Mouse (Mus musculus): ENCODE results near the gene Fndc5. TPM values are rescaled to one million over a fixed set of nuclear protein-coding genes. Genes with fewer than 3 reads are reported as not detected.

Gene Fndc5
- total RNA-seq, 2 experiments from 2014 or later: not detected

- ATAC-seq (replicated peaks; ENCODE audit: poor library complexity): no peak
These were observed 7.9 kb downstream of the Fndc5 start for GRCm38 (mm10) chr4:129144401-129145367.

DNA sequence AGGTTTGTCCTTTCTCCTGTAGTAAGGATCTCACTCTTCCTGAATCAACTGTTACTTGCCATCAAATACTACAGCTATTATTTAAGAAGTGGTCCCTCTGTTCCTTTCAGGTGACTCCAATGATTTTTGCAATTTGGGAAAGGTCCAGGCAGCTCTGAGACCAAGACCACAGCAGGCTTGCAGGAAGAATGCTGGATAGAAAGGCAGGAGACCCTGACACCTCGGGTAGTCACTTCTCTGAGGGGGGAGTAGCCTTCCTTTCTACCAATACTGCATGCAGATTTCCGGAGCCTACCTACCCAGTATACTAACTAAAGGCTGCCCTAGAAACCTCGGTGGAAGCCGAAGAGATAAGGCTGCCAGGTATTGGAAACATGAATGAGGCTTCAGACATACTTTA lies 8.6 kb downstream of the Fndc5 start:
- ATAC-seq (replicated peaks; ENCODE audit: poor library complexity): no peak

DNA sequence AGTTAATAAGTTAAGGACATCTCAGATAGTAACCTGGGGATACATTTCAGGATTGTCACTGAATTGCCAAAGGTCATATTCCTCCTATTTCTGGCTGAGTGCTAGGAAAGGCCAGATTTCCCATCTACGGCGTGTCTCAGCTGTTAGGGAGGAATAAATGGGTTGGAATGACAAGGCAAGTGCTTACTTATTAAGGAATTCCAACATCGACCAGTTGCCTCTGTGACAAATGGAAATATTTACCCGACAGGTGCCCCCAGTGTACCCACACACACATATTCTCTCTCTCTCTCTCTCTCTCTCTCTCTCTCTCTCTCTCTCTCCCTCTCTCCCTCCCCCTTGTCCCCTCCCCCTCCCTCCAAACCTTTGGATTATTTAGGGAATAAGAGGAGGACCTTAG lies 9.1 kb downstream of the Fndc5 start:
- ATAC-seq (replicated peaks; ENCODE audit: poor library complexity): no peak

DNA sequence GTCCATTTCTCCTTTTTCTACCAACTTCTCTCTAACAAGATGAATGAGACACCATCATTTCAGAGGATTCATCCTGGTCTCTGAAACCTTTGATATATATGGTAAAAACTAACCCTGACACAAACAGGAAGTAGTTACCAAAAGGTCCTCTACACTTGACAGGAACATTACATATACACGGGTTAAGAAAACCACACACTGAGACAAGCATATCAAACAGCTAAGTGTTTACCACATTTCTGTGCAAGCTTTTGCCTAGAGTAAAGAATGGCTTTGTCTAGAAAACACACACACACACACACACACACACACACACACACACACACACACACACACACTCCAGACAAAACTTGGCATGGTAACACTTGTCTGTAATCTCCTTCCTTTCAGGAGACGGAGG lies 9.6 kb downstream of the Fndc5 start:
- ATAC-seq (replicated peaks; ENCODE audit: poor library complexity): peak; percentile 29; the same call in 1 of the 2 replicates

DNA sequence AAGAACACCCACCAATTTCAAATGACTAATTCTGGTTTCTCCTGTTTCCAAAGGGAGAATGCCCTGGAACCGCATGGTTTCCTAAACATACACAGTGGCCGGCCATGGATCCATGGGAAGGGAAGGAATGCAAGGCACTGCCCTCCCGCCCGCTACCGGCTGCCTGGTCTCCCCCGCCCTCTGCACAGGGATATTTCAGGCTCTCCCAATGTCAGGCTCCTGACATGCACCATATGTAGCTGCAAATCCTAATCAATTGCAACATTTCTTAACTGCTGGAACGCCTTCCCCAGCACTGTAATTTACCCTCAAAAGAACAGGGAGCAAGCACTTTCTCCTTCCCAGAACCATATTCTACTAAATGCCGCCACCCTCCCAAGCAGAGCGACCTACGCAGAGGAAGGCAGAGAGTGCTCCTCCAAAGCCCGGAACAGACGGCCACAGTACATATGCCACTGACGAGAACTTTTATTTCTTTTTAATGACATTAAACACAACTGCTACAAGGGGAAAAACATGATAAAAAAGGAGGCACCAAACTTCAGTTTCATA lies 10.8 kb downstream of the Fndc5 start:
- ATAC-seq (replicated peaks; ENCODE audit: poor library complexity): no peak

DNA sequence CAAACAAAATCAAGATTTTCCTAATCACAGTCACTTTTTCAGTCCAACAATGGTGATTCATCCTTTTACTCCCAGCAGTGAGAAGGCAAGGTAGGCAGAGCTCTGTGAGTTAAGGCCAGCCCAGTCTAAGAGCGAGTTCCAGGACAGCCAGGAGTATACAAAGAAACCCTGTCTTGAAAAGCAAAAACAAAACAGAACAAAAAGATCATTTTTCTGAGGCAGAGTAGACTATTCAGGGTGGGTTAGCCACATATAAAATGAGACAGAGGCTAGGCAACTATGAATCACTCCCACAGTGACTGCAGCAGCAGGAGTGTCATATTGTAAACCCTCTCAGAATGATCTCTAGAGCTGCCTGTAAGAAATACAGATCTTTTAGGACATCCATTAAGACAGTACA lies 12.5 kb downstream of the Fndc5 start:
- no peak for ATAC-seq (replicated peaks; ENCODE audit: poor library complexity)

DNA sequence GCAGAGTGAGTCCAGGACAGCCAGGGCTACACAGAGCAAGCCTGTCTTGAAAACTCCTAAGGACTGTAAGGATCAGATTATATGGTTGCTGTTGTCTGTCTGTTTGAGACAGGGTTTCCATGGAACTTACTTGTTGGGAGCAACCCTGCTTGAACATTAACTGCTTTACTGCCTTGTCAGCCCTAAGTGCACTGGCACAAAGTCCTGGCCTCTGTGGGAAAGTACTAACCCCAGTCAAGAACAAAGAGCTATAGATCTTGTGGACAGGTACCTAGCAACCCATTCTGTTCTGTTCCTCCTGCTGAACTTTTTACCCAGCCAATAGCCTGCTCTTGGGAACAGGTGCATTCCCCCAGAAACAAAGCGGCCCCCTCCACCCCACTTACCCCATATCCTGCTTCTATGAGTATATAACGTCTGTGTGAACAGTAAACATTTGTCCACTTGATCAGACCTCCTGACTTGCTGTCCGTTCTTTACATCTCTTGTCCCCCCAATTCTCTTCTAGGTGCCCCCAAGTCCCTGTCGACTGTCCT lies 14.5 kb downstream of the Fndc5 start:
- no peak for ATAC-seq (replicated peaks; ENCODE audit: poor library complexity)

- ATAC-seq (replicated peaks; ENCODE audit: poor library complexity): no peak
These were observed 20.7 kb downstream of the Fndc5 start for GRCm38 (mm10) chr4:129157541-129157940.

- peak; percentile 95 for ATAC-seq (replicated peaks; ENCODE audit: poor library complexity)
These were observed 21.8 kb downstream of the Fndc5 start for GRCm38 (mm10) chr4:129158549-129158948.

DNA sequence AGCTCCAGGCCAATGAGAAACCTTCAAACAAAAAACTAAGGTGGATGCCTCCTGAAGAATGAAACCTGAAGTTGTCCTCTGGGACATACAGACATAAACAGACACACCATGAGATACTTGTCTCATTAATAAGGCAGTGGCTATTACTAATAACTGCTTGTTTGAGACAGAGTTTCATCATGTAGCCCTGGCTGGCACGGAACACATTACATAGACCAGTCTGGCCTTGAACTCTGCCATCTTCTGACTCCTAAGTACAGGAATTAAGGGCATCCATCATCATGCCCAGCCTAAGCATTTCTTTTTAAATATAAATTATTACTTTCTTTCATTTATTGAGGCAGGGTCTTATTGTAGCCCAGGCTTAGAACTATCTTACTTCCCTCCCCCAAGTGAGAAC lies 24.3 kb downstream of the Fndc5 start:
- ATAC-seq (replicated peaks; ENCODE audit: poor library complexity): no peak

GRCm38 (mm10) chr4:129161581-129162255 lies 24.9 kb downstream of the Fndc5 start:
- no peak for ATAC-seq (replicated peaks; ENCODE audit: poor library complexity)

DNA sequence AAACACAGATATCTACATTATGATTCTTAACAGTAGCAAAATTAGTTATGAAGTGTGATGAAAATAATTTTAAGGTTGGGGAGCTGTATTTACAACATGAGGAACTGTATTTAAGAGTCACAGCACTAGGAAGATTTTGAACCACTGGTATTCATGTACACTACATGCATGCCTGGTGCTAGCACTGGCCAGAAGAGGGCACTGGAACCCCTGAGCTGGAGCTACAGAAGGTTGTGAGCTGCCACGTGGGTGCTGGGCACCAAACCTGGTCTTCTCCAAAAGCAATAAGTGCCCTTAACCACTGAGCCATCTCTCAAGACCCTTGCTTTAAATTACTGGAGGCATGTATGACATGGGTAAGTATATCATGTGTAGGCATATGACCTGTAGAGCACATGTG lies 35.7 kb downstream of the Fndc5 start:
- no peak for ATAC-seq (replicated peaks; ENCODE audit: poor library complexity)

GRCm38 (mm10) chr4:129179560-129179959 lies 42.8 kb downstream of the Fndc5 start:
- 0 out of 2 replicates have a peak, but pooled peaks have one; percentile 39 for ATAC-seq (replicated peaks; ENCODE audit: poor library complexity)

DNA sequence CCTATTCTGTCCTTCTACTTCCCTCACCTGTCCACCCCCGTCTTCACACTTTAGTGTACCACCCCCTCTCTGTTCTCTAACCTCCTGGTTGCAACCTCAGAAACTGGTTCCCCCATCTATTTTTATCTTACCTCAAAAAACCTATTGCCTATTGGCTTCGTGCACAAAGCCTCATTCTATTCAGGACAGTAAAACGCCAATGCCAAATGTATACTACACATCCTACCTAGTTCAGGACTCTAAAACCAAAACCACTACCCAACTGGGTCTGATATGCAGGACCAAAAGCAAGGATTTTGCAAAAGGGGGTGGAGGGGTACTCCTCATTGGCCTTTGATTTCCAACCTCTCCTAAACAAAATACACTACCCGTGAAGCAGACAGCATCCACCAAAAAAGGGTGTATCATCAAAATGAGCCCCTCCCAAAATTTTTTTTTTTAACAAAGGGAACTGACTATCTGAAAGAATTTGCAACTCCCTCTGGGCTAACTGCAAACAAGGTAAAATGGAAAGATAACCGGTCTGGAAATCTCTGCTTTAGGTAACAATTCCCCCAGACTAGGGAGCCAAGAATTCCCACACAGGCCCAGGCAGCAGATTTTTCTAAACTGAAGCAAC lies 51.4 kb downstream of the Fndc5 start:
- no peak for ATAC-seq (replicated peaks; ENCODE audit: poor library complexity)

- ATAC-seq (replicated peaks; ENCODE audit: poor library complexity): no peak
These were observed 52.2 kb downstream of the Fndc5 start for GRCm38 (mm10) chr4:129188803-129189541.

DNA sequence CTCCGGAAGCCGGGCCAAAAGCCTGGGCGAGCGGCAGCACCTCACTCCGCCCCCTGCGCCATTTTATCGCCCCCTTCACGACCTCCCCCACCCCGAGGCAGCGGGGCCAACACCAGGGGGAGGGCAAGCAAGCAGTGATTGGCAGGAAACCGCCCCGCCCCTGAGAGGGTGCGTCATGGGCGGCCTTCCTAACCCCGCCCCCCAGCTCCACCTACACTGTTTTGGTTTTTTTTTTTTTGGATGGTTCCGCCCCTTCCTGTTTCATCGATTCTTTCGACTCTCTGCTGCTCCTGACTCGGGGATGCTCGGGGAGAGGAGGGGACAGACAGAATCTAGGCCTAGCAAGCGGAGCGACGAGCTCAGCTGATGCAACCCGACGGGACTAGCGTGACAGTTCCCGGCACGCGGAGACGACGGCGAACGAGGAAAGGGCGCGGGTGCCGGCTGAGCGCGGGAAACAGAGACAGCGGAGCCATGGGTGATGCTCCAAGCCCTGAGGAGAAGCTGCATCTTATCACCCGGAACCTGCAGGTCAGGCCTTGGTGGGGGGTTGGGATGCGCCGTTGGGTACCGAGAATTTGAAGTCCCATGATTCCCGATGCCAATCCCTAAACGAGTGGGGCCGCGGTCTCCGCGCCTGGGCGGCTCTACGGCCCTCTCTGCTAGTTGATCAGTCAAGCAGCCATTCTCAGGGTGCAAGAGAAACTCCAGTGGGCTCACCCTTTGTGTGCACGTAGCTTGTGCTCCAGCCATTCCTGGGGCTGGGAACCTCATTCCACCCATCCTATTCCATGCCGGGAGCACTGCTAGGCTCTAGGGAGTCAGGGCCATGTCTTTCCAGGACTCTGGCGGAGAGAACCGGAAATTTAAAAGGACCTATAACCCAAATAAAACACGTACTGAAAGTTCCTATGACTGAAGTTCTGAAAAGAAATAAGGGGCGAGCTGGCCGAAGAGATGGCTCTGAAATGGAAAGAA lies 53.0 kb downstream of the Fndc5 start, which contains the start of the genes S100pbp and Yars:
TSS of gene S100pbp (minus strand) at position 186 of the 978 bp plus-strand sequence.
TSS of gene Yars (plus strand) at position 219 of the 978 bp plus-strand sequence.
- peak; percentile 93 for ATAC-seq (replicated peaks; ENCODE audit: poor library complexity)

GRCm38 (mm10) chr4:129190538-129190937 lies 53.7 kb downstream of the Fndc5 start:
- ATAC-seq (replicated peaks; ENCODE audit: poor library complexity): peak; percentile 3; the same call in 1 of the 2 replicates

GRCm38 (mm10) chr4:129191691-129192090 lies 54.9 kb downstream of the Fndc5 start:
- ATAC-seq (replicated peaks; ENCODE audit: poor library complexity): no peak

All from megakaryocyte progenitor cell, adult 5-6 weeks (primary cell).